In the genomic region with DNA sequence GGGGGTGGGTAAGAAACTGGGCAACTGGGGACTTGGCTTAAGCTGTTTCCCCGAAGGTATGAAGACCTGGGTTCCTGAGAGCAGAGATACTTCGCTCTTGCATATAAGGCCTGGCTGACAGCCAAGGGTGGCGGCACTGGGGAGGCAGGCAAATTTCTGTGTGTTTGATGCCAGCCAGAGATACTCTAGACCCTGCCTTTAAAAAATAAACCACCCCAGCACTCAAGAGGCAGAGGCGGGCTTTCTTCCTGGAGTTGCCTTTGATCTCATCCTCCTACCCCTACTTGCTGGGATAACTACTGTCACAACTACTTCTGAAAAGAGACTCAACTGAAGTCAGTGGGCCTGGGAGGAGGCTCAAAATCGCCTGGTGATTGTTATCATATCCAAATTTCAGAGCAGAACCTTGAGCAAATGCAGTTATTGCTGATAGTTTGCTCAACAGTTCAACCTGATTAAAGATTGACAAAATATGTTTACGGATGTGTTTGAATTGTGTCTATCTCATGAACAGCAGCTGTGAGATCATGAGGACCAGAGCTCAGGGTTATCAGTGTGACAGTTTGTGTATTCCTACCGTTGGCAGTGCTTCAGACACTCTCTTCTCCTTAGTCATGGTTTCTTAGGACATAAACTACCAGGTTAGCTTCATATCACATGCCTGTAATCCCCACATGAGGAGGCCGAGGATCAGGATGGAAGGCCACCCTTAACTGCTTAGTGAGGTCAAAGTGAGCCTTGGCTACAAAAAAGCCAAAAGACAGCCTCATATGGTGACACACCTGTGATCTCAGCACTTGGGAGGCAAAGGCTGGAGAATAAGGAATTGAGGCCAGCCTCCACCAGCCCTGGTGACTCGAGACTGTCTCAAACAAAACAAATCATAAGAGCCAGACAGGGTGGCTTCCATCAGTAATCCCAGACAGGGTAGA, we compare ENCODE assay signal across 8 mouse cellular contexts. TPM values are rescaled to one million over a fixed set of nuclear protein-coding genes. Genes with fewer than 3 reads are reported as not detected.
A peak's percentile ranks its signal among the peaks of the same experiment; 100 is the strongest.
DNase-seq lines count a peak whose midpoint lies in the region; ATAC-seq and TF ChIP-seq lines count a peak whose summit lies in the region.

No protein-coding gene starts in this region.

- ATAC-seq in heart, postnatal 0 days (ENCODE audit: insufficient read depth, low read depth) = no peak
- ATAC-seq in midbrain, embryonic 14.5 days (ENCODE audit: low FRiP score, low TSS enrichment) = no peak
- ATAC-seq in inflammation-experienced regulatory T-cells, adult 6 months = no peak

- DNase-seq in ovary, postnatal 36 days (ENCODE audit: low spot score) = peak; percentile 32
- no peak for DNase-seq in ovary, postnatal 14 days (ENCODE audit: low spot score)
- peak; percentile 70 for DNase-seq in cerebellum, adult 9-11 months
- no peak for DNase-seq in heart, postnatal 0 days (ENCODE audit: low spot score)
- peak; percentile 59 to 71 for DNase-seq in kidney, postnatal 4 days
- no peak for DNase-seq in midbrain, embryonic 14.5 days
- DNase-seq in right cerebral cortex, postnatal 36 days (ENCODE audit: low spot score in 2 of 2) = no peak

- 52% methylated on average over 9 of the region's 9 CpGs for WGBS in heart, postnatal 0 days
- 71% methylated on average over 9 of the region's 9 CpGs for WGBS in midbrain, embryonic 14.5 days

- no peaks in the 10 kb centered on the region for H3K36me3 ChIP-seq in heart, postnatal 0 days (replicated peaks; ENCODE audit: control insufficient read depth, insufficient read depth, low read length)
- no peaks in the 10 kb centered on the region for H3K36me3 ChIP-seq in midbrain, embryonic 14.5 days (ENCODE audit: control insufficient read depth, insufficient read depth, low read length)

- no peaks in the 10 kb centered on the region for H3K9me3 ChIP-seq in heart, postnatal 0 days (replicated peaks; ENCODE audit: control insufficient read depth, low read length)
- no peaks in the 10 kb centered on the region for H3K9me3 ChIP-seq in midbrain, embryonic 14.5 days (ENCODE audit: control insufficient read depth, low read length)

- no peak for TF ChIP-seq CTCF in heart, postnatal 0 days (IDR thresholded peaks at IDR 0.05; ENCODE audit: low read depth)

- H3K9ac ChIP-seq in heart, postnatal 0 days (replicated peaks; ENCODE audit: low read depth, low read length) = peak overlapping the region; percentile 95
- peak overlapping the region; percentile 73 for H3K9ac ChIP-seq in midbrain, embryonic 14.5 days (replicated peaks; ENCODE audit: low read length)

- H3K27me3 ChIP-seq in heart, postnatal 0 days (ENCODE audit: control insufficient read depth, insufficient read depth, low read length) = no peaks in the 10 kb centered on the region
- H3K27me3 ChIP-seq in midbrain, embryonic 14.5 days (ENCODE audit: control insufficient read depth, insufficient read depth, low read length) = no peaks in the 10 kb centered on the region

- H3K4me1 ChIP-seq in heart, postnatal 0 days (ENCODE audit: control insufficient read depth, insufficient read depth) = peaks cover 28% of the 10 kb centered on the region
- H3K4me1 ChIP-seq in midbrain, embryonic 14.5 days (ENCODE audit: control insufficient read depth, insufficient read depth, low read length) = peaks cover 24% of the 10 kb centered on the region

- TF ChIP-seq EP300 in heart, postnatal 0 days (IDR thresholded peaks at IDR 0.05; ENCODE audit: low read depth) = no peak

- H3K4me3 ChIP-seq in heart, postnatal 0 days (ENCODE audit: low read depth, low read length) = peak overlapping the region; percentile 95; the same call in 1 of the 2 replicates
- peak overlapping the region; percentile 79; the same call in 1 of the 2 replicates for H3K4me3 ChIP-seq in midbrain, embryonic 14.5 days (replicated peaks; ENCODE audit: low read depth, low read length)

- peak overlapping the region; percentile 95 for H3K4me2 ChIP-seq in heart, postnatal 0 days (ENCODE audit: low read depth, low read length)
- peak overlapping the region; percentile 77 for H3K4me2 ChIP-seq in midbrain, embryonic 14.5 days (ENCODE audit: low read length)

- H3K27ac ChIP-seq in heart, postnatal 0 days (ENCODE audit: low read depth) = peak overlapping the region; percentile 91
- H3K27ac ChIP-seq in midbrain, embryonic 14.5 days (replicated peaks; ENCODE audit: low read depth, low read length) = peak overlapping the region; percentile 85

RNA-seq across cellular contexts. Expression of gene D17Wsu92e, which starts 1.2 kb away (rescaled TPM):
- total RNA-seq in heart, postnatal 0 days (2014; rRNA removed; ENCODE audit: low replicate concordance) = 80.6 and 85.7 TPM in 2 replicates
- 12.5 and 15.0 TPM in 2 replicates for polyA plus RNA-seq in heart, postnatal 0 days (2015; fragmentation: Nextera tagmentation; extraction: Ambion mirVana)
- 11.7 and 12.9 TPM in 2 replicates for polyA plus RNA-seq in midbrain, embryonic 14.5 days (2014; fragmentation: Nextera tagmentation; extraction: Ambion mirVana)
- 10 to 100 TPM; 12.0 to 15.9 (median 14.3) TPM for polyA plus RNA-seq in inflammation-experienced regulatory T-cells, adult 6 months (2017; shearing (Covaris generic))

RNA-seq across cellular contexts. Expression of gene Snrpc, which starts 16.3 kb away (rescaled TPM):
- total RNA-seq in heart, postnatal 0 days (2014; rRNA removed; ENCODE audit: low replicate concordance) = 113 and 125 TPM in 2 replicates
- 182 and 185 TPM in 2 replicates for polyA plus RNA-seq in heart, postnatal 0 days (2015; fragmentation: Nextera tagmentation; extraction: Ambion mirVana)
- polyA plus RNA-seq in midbrain, embryonic 14.5 days (2014; fragmentation: Nextera tagmentation; extraction: Ambion mirVana) = 240 and 274 TPM in 2 replicates
- polyA plus RNA-seq in inflammation-experienced regulatory T-cells, adult 6 months (2017; shearing (Covaris generic)) = 100 to 1,000 TPM in 1 of 3 experiments, 10 to 100 TPM in 2; 83.3 to 136 (median 92.9) TPM

RNA-seq across cellular contexts. Expression of gene Uhrf1bp1, which starts 34.6 kb away (rescaled TPM):
- total RNA-seq in heart, postnatal 0 days (2014; rRNA removed; ENCODE audit: low replicate concordance) = 5.3 and 12.3 TPM in 2 replicates
- polyA plus RNA-seq in heart, postnatal 0 days (2015; fragmentation: Nextera tagmentation; extraction: Ambion mirVana) = 1.4 and 1.9 TPM in 2 replicates
- 6.6 and 9.3 TPM in 2 replicates for polyA plus RNA-seq in midbrain, embryonic 14.5 days (2014; fragmentation: Nextera tagmentation; extraction: Ambion mirVana)
- polyA plus RNA-seq in inflammation-experienced regulatory T-cells, adult 6 months (2017; shearing (Covaris generic)) = 1 to 10 TPM in 1 of 3 experiments, under 1 TPM in 2; 0.77 to 1.2 (median 0.86) TPM

Comparison
In these comparisons a context has a peak if more than half of its experiments do, and no peak if none do; other contexts are left out.
1. DNase-seq: peak in ovary, postnatal 36 days (single experiment), cerebellum, adult 9-11 months (single experiment) and kidney, postnatal 4 days (2 of 2); none in ovary, postnatal 14 days (single experiment), heart, postnatal 0 days (single experiment), midbrain, embryonic 14.5 days (single experiment) and right cerebral cortex, postnatal 36 days (0 of 2).